Mouse (Mus musculus) brain, embryonic 14.5 days (tissue): ENCODE results near the gene Cntn5.

Source experiments
- CTCF ChIP-seq: fragments of 200-500 bp; IDR thresholded peaks from 2 replicates; pipeline ENCODE4 v1.5.1; 2012; ENCODE audit warnings: inconsistent platforms, mild to moderate bottlenecking, moderate library complexity, borderline replicate concordance; ENCODE audit not compliant: insufficient read depth, insufficient read length; ENCODE audit errors: extremely low read depth
- POLR2A ChIP-seq: fragments of 200-500 bp; IDR thresholded peaks from 2 replicates; pipeline ENCODE4 v1.6.1; 2012; ENCODE audit warnings: mild to moderate bottlenecking, inconsistent platforms, borderline replicate concordance; ENCODE audit not compliant: poor library complexity, insufficient read depth, insufficient read length, severe bottlenecking; ENCODE audit errors: extremely low read depth

GRCm38 (mm10) chr9:10681181-10681580 is 223.4 kb downstream of the Cntn5 start:
- TF ChIP-seq CTCF (no peak), POLR2A (no peak)
